Mouse (Mus musculus): ENCODE measurements around the gene Map2k6. TPM values are rescaled to one million over a fixed set of nuclear protein-coding genes. Genes with fewer than 3 reads are reported as not detected.

Gene Map2k6
- polyA plus RNA-seq (2014; fragmentation: Illumina TruSeq; extraction: RNeasy Lipid Tissue Mini Kit (QIAGEN cat#74804); ENCODE audit: low read depth, low replicate concordance), result 28.6 TPM

GRCm38 (mm10) chr11:110398553-110399239 is at the start of gene Map2k6:
TSS of gene Map2k6 (plus strand) at chr11:110399122.

Other genes starting within 250 kb of the Map2k6 start
- gene Abca9, start 230.9 kb upstream of the Map2k6 start, polyA plus RNA-seq (2014; fragmentation: Illumina TruSeq; extraction: RNeasy Lipid Tissue Mini Kit (QIAGEN cat#74804); ENCODE audit: low read depth, low replicate concordance), result 9.5 TPM
- 2.1 TPM for gene Abca6, start 147.3 kb upstream of the Map2k6 start, polyA plus RNA-seq (2014; fragmentation: Illumina TruSeq; extraction: RNeasy Lipid Tissue Mini Kit (QIAGEN cat#74804); ENCODE audit: low read depth, low replicate concordance)
- 5.8 TPM for gene Abca5, start 61.4 kb upstream of the Map2k6 start, polyA plus RNA-seq (2014; fragmentation: Illumina TruSeq; extraction: RNeasy Lipid Tissue Mini Kit (QIAGEN cat#74804); ENCODE audit: low read depth, low replicate concordance)